Mouse (Mus musculus) kidney, adult 11 months (tissue): Measurements from ENCODE around the gene Hpd.

Source experiments
- DNase-seq: peaks from one replicate; pipeline ENCODE4 v3.0.0; 2022

Hpd gene

GRCm38 (mm10) chr5:123134186-123134874 is 48.2 kb downstream of the Hpd start:
- DNase-seq, result peak; percentile 75

GRCm38 (mm10) chr5:123133784-123134143 is 48.8 kb downstream of the Hpd start:
- no peak for DNase-seq

DNA sequence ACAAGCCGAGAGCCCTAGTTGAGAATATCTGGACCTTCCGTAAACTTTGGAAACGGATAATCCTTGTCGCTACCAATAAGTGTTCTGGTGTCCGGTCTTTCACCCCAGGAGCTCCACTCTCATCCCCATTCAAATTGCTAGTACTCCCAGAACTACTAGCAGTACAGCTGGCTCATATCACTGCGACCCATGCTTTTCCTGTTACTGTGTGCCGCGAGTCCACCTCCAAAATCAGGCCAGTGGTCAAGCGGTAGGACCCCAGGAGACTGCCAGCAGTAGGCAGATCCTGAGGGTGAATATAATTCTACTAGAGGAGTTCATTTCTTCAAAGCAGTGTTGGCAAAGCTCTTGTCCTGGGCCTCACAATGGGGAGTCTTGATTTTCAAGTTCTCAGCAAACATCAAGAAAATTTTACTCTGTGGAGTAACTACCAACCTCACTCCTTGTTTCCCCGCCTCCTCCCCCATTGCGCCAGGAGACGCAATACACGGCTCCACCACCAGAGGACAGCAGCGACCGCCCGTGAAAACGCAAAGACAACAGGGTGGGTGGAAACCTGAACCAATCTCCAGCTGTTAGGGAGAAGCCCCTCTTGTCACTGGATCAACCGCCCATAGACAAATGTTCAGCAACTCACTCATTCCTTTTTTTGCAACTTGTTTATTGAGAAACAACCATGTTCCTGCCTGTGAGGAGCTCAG is 49.3 kb downstream of the Hpd start:
- DNase-seq, result peak; percentile 82

DNA sequence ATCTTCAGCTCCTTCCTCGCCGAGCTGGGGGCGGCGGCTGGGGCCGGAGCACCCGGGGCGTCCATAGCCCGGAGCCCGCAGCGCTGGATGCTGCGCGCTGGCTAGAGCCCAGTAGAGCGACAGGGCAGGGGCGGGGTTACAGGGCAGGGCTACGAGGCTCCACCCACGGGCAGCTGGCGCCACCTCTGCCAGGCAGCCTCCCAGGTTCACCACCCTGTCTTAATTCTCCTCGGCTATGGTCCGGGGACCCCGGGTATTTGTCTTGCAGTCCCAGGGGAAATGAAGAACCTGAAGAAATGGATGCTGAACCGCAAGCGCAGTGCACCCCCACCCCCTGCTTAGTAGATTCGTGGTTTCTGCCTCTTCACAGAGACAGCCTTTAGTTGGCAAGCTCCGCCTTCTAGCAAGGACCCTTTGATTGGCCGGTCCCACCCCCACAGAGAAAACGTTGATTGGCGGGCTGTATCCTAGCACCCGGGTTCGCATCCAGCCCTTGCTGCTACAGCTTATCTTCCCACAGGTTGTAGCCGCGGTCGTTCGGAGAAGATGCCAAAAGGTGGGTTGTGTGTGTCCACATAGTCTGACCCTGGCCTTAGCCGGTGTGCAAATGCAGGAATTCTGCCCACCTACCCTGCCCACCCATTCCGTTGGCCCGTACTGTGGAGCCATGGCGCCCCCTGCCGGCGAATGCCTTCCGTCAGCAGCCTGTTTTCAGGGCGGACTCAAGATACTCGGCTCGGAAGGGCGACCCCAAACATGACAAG is 50.0 kb downstream of the Hpd start, which contains the start of gene Rhof:
Rhof (minus strand) TSS at position 385 of the 764 bp plus-strand sequence.
- peak; percentile 83 for DNase-seq

DNA sequence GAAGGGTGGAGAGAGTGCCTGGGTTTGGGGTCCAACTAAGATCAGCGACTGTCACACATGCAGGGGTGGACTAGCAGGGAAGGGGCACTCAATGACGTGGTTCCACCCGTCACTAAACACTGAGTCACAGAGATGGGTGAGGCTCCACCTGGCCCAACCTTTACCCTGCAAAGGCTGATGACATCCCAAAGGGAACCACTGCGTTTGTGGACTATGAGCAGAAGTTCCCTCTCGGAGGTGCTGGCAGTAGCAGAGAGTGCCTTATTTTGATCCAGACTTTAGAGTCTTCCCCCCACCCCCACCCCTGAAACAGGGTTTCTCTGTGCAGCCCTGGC is 51.7 kb downstream of the Hpd start:
- no peak for DNase-seq

DNA sequence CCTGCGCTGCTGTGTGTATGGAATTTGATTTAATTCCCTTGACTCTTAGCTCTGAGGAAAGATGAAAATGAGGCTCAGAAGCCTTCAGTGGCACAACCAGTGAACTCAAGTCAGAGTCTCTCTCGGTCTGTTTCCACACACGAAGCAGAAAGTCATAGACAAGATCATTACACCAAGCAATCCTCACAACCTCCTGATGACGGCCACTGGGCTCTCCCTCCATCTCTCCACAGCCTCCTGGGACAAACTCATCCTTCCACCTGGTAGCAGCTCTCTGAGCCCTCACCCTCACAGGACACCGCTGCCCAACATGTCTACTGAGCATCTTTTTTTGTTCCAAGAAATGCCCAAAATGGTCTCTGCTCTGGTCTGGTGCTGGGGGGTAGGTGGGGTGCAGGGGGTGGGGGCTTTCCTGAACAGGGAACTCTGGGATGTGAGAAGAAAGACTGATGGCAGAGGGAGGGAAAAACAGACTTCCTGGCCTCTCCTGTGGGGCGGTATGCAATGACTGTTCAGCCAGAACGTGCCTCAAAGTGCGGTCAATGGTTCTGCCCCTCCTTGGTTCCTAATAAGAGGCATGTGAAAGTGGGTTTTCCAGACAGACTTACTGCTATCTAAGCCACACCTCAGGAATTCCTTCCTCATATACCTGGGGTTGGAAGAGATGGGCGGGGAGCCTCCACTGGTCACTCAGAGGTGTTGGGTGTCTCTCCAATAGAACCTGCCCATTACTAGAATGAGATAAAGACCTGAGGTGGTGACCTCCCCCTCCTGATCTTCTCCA is 52.3 kb downstream of the Hpd start:
- no peak for DNase-seq

DNA sequence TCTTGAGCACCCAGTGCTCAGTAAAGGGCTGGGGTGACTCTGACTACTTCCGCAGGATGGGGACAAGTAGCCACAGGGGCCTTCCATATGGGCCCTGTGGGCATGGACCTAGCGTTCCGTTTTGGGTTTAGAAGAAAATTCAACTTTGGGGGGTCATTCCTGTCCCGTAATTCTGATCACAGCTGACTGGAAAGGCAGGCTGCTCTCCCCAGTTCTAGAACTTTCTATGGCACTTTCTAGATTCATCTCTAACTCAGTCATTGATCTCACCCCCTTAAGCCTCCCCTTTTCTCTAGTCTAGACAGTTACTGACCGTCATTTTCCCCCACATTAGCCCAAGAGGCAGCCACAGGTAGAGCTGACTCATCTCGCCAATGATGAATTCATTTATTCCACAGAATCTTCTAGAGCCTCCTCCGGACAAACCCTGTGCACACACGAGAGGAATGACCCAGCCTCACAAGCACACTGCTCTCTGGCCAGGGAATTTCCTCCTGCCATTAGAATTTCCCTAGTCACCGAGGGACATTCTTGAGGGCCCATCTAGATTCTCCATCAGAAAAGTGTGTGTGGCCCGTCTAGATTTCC is 53.3 kb downstream of the Hpd start:
- no peak for DNase-seq

- no peak for DNase-seq
Measured at GRCm38 (mm10) chr5:123128426-123129169, 53.9 kb downstream of the Hpd start.

DNA sequence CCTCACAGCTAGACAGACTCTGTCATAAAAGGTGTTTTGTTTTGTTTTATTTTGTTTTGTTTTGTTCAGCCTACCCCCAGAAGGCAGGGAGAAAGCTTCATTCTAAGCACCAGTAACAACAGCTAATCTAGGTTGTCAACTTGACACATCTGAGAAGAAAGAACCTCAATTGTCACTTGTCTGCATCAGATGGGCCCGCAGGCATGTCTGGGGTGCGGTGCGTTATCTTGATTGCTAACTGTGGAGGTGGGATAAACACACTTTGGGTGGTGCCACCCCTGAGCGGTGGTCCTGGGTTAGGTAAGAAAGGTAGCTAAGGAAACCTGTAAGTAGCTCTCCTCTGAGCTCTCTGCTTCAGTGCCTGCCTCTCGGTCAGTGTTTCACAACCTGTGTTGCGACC is 55.5 kb downstream of the Hpd start:
- no peak for DNase-seq

DNA sequence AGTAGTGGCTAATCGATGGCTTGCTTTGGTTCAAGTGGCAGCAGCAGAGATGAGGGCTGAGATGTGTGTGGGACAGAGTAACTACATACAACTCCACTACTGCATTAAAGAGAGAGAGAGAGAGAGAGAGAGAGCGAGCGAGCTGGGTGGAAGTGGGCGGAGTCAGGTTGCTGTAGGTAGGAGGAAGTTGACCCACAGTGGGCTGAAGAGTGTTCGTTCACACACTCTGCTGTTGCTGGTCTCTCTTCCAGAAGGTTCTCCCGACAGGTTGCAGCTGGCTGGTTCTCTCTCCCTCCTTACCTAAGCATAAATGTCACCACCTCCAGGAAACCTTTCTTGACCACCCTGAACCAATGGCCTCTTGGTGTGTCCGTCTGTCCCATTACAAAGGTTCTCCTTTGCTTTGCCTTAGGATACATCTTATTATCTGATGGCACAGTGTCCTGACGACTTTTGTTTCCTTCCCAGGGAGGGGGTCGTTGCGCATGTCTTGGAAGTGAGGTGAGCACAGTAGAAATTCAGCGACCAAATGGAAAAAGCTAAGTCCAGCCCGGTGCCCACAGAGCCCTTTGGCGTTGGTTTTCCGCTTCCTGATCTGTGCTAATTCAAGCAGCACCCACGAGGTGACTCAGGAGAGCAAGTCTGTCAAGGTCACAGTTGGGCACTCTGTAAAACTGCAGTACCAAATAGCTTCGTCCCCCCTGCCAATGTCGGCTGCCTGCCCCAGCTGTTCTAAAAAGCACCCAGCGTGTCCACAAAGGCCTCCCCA is 56.7 kb downstream of the Hpd start:
- peak; percentile 64 for DNase-seq

GRCm38 (mm10) chr5:123125105-123125504 is 57.4 kb downstream of the Hpd start:
- no peak for DNase-seq

DNA sequence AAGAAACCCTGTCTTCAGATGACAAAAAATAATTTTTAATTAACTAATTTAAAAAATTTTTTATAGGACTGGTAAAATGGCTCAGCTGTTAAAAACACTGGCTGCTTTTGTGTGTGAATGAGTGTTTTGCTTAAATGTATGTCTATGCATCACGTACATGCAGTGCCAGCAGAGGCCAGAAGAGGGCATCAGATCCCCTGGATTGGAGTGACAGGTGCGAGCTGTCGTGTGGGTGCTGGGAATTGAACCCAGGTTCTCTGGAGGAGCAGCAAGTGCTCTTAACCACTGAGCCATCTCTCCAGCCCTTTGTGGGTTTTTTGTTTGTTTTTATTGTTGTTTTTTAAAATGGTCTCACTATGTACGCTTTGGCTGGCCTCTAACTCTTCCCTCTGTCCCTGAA is 60.3 kb downstream of the Hpd start:
- DNase-seq, result no peak
